Mouse (Mus musculus): ENCODE data around the gene Gm3402.
"Not testable (repeated sequence)": the region's sequence is repeated elsewhere in the genome, so short reads cannot be mapped to it uniquely, and the experiment has no call there.

The Gm3402 gene

GRCm38 (mm10) chr5:146513823-146514222 is at the start of gene Gm3402:
TSS of gene Gm3402 (plus strand) at chr5:146514123.
- DNase-seq, result not testable (repeated sequence)

GRCm38 (mm10) chr5:146466663-146467062 is 47.3 kb upstream of the Gm3402 start:
- DNase-seq, result no peak

- DNase-seq, result no peak
Measured at GRCm38 (mm10) chr5:146468311-146468710, 45.6 kb upstream of the Gm3402 start.

GRCm38 (mm10) chr5:146470821-146471220 is 43.1 kb upstream of the Gm3402 start:
- DNase-seq, result no peak

GRCm38 (mm10) chr5:146471311-146471710 is 42.6 kb upstream of the Gm3402 start:
- DNase-seq, result no peak

- no peak for DNase-seq
Measured at GRCm38 (mm10) chr5:146471821-146472220, 42.1 kb upstream of the Gm3402 start.

GRCm38 (mm10) chr5:146479564-146479963 is 34.4 kb upstream of the Gm3402 start:
- peak; percentile 17 to 21 for DNase-seq

GRCm38 (mm10) chr5:146481665-146482064 is 32.3 kb upstream of the Gm3402 start, which contains the start of gene Gm6408:
TSS of gene Gm6408 (plus strand) at chr5:146481965.
- not testable (repeated sequence) for DNase-seq

GRCm38 (mm10) chr5:146488959-146489358 is 25.0 kb upstream of the Gm3402 start:
- DNase-seq, result peak; percentile 14 to 18

GRCm38 (mm10) chr5:146491063-146491462 is 22.9 kb upstream of the Gm3402 start, which contains the start of gene Gm6370:
TSS of gene Gm6370 (plus strand) at chr5:146491363.
- not testable (repeated sequence) for DNase-seq

- not testable (repeated sequence) for DNase-seq
Measured at GRCm38 (mm10) chr5:146502099-146502498, 11.8 kb upstream of the Gm3402 start, which contains the start of gene 4930449I24Rik. TSS of gene 4930449I24Rik (plus strand) at chr5:146502399.

- not testable (repeated sequence) for DNase-seq
Measured at GRCm38 (mm10) chr5:146525501-146525900, 11.6 kb downstream of the Gm3402 start, which contains the start of gene Gm3404. TSS of gene Gm3404 (plus strand) at chr5:146525801.

- not testable (repeated sequence) for DNase-seq
Measured at GRCm38 (mm10) chr5:146537347-146537746, 23.4 kb downstream of the Gm3402 start, which contains the start of gene Gm3409. TSS of gene Gm3409 (plus strand) at chr5:146537647.

- not testable (repeated sequence) for DNase-seq
Measured at GRCm38 (mm10) chr5:146555836-146556235, 41.9 kb downstream of the Gm3402 start, which contains the start of gene Gm3415. TSS of gene Gm3415 (plus strand) at chr5:146556136.

GRCm38 (mm10) chr5:146564259-146564658 is 50.3 kb downstream of the Gm3402 start:
- no peak for DNase-seq
